Mouse (Mus musculus) ZHBTc4 (cell line): ENCODE results near the gene Zfp426.

Experiments used
- DNase-seq: peaks from one replicate; pipeline ENCODE4 v3.0.0-alpha.2; 2011; ENCODE audit warnings: low read depth, low spot score

The Zfp426 gene

DNA sequence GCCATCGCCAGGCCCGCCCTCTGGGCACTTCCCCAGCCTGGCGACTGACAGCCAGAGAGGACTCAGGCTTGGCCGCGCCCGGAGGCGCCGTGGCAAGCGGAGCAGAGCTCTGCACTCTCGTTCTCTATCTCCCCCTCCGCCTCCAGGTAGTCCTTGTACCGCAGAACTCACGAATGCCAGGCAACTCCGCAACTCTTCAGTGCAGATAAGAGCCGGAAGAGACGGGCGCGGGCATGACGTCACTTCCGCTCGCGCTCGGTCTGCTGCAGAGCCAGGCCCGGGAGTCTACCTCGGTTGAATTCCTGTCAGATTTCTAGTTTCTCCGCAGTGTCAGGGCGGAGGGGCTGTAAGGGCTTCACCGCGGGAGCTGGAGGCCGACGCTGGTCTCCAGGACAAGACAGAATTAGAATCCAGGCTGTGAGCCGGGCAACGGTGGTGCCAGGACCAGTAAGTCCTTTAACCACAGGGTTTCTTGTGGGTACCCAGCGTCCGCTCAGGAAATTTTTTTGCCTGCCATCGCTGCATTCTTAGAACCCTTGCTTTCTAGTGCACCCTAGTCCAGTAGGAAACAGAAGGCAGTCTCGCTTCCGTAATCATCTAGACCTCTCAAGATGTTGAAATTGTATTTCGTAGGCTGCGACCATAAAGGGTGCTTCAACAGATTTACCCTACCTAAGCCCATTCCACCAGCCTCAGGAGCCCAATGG, at the start of gene Zfp426:
TSS of gene Zfp426 (minus strand) at position 220 of the 707 bp plus-strand sequence.
- peak; percentile 95 for DNase-seq

DNA sequence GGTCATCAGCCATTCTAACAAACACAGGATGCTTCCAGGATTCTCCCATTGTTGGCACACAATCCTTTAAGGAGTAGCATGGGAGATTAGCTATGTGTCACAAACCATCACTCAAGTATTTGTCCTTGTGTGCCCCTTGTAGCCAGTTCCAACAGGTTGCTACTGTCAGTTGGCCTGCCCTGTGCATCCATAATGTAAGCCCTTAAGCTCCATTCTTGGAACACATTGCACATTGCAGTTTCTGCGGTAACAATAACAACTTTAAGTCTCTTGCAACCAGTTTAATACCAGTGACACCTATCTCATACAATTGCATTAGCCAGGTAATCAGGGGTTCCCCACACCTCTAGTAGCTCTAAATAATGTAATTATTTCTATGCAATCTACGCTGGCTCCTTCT, 44.1 kb upstream of the Zfp426 start:
- DNase-seq: peak; percentile 4

DNA sequence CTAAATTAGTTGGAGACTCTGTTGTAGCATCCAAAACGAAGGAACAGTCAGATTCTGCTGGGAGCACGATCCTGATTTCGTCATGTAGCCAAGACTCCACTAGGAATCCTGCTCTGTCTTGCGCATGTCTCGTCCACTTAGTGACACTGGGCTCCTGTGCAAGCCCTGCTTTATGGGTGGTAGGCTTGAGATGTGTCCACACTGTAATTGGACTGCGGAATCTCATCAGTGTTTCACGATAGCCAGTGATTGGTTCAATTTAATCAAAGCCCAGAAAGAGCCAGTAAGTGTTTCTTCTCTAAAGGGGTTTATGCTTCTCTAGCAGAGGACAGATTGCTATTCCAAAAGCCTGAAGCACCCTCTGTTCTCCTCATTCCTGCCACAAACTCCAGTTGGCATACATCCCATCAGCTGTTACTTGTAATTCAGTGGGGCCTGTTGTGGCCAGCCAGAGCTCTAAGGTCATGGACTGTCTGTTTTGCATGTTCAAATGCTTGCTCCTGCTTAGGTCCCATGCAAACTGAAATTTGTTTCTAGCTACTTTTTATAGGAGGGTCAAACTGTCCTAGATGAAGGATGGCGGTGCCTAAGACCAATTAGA, 41.9 kb upstream of the Zfp426 start:
- DNase-seq: no peak

DNA sequence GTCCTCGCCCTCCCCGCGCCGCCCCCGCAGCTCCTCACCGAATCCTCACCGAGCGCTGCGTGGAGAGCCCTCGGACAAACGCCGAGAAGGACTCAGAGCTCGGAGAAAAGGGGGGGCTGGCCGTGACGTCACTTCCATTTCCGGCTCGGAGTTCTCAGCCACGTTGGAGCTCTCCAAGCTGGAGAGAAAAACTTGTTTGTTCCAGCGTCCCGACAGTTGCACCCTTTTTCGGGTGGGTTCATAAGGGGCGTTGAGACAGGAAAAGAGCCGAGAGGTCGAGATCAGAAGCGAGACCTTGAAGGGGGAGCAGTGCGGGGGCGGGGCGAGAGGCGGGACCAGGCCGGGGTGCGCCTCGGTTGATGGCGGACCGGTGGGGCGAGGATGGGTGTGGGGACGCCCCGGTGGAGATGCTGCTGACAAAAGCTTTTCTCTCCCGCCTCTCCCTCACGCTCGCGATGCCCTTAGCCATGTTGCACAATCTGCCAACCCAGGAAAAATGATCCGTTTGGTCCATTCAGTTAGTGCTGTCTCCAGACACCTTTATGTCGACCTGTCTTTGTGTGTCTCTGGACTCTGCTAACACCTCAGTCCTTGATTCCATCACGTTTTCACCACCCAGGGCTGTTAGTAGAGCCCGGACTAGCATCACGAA, 28.9 kb upstream of the Zfp426 start, which contains the start of gene Zfp266:
TSS of gene Zfp266 (minus strand) at position 112 of the 652 bp plus-strand sequence.
- DNase-seq: peak; percentile 74

DNA sequence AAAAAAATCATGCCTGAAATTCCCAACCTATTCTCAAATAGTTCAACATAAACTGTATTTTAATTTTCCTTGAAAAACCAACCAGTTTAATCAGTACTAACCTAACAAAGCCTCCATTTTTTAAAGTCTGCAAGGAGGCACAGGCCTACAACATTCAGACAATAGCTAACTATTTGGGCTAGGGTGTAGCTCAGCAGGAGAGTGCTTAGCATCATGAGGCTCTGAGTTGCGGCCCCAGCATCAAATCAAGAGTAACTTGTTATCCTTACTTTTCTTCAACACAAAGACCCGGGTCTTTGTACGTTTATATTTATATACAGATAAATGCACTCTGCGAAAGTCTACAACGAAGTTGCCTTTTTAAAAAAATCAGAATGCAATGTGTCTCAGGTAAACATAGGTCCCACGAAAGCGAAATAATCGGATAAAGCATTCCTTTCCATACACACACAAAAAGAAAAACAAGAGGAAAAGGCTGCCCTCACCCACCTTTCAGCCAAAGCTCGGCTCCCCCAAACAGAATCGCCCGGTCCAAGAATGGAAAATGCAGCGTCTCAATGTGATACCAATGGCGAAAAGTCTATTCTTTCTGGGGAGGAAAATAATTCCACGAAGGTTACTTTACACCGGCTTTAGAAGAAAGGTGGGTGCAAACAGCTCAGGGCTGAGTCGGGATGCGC, 28.1 kb upstream of the Zfp426 start:
- DNase-seq: peak; percentile 40

DNA sequence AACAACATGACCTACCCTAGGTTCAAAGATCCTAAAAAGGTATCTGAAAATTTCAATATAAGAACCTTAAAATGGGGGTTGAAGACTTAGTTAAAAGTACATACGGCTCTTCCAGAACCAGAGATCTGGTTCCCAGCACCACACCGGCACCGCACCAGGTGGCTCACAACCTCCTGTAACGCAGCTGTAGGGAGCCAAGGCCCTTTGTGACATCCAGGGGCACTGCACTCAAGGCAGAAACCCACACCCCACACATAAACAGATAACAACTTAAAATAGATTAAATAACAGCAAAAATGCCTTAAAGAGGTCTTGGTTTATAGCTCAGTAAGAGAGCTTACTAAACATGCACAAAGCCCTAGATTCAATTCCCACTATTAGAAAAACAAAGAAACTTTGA, 27.4 kb upstream of the Zfp426 start:
- DNase-seq: peak; percentile 22

DNA sequence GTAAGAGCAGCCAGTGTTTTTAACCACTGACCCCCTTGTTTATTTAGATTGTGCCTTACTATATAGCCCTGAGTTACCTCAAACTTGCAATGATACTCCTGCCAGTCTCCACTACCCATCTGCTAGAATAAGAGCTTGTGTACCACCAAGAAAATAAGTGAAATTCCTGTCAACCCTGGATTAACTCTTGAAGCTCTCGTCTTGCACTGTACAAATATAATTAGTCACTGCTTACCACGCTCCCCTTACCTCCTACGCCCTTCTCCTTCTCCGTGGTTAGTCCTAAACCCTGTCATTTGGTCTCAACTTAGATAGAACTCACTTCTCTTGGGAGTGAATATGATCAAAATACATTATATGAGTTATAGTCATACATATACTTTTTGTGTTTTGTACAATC, 26.2 kb upstream of the Zfp426 start:
- DNase-seq: no peak

DNA sequence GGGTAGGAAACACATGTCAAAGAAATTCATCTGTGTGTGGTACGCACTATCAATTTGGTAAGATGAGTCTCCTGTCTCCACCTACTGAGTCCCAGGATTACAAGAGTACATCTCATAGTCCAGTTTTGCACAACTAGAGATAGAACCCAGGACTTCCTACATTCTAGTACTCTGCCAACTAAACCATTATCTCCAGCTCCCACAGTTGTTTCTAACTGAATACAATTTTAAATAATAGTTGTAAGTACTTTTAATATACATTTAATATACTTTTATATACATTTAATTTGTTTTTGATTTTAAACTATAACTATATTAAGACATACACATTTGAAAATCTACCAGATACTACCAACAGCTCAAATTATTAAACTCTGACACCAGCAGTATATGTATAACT, 25.2 kb upstream of the Zfp426 start:
- DNase-seq: no peak

DNA sequence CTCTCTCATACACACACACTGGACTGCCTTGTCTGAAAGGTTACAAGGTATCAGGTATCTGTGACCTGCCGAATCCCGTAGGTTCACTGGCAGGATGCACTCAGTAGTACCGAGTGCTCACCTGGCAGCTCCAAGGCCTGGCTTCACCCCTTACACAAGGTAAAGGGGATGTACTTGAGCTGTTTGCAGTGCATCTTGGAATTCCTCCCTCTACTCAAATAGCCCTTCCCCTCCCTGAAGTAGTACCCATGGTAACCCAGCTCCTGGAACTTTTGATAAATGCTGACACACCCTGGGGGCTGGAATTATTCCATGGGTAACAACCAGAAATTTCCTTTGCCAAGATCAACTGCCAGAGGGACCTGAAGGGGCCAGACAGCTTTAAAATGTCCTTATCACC, 21.5 kb upstream of the Zfp426 start:
- DNase-seq: no peak

DNA sequence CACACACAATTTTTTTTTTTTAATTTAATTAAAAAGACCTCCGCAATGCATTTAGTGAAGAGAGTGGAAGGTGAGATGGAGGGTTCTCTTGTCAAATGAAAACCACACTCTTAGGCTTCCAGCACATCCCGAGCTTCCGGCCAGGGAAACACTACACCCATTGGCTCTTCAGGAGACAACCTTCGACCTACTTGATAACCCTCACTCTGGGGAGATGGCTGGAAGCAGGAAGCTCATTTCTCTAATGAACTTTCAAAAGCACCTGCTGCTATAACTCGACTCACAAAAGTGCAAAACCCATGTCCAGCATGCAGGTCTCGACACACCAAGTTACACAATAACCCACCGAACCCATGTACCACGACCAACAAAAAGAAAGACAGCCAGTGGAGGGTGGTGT, 20.2 kb upstream of the Zfp426 start:
- DNase-seq: no peak

DNA sequence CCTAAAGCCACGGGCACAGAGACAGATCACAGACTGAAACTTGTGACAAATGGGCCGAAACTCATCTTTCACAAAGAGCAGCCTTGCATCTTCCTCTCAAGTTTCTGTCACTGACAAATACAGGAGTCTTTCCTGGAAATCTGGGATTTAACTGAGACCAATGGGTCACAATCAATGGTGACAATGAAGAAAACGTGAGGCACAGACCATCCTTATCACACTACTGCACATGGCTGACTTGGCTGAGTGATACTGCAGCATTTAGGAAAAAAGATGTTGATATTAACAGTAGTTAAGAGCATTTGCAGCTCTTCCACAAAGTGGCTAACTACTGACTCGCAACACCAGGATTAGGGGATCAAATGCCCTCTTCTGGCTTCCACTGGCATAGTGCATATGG, 19.1 kb upstream of the Zfp426 start:
- no peak for DNase-seq

DNA sequence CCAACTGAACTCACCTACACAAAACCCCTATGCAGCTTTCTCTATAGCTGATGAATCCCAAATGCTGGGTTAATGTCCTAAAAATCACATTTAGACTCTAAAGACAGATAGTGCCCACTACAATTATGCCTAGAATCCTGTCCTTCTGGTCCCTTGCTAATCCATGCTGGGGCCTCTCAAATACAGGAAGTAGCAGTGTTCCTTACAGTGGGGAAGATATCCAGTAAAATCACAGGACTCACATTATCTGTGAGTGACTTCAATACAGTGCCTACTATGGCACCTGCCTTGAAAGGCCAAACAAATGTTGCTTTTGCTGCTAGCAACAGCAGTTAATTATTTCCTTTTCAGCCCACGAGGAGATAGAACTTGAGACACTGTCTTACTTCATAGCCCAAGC, 17.8 kb upstream of the Zfp426 start:
- DNase-seq: no peak

DNA sequence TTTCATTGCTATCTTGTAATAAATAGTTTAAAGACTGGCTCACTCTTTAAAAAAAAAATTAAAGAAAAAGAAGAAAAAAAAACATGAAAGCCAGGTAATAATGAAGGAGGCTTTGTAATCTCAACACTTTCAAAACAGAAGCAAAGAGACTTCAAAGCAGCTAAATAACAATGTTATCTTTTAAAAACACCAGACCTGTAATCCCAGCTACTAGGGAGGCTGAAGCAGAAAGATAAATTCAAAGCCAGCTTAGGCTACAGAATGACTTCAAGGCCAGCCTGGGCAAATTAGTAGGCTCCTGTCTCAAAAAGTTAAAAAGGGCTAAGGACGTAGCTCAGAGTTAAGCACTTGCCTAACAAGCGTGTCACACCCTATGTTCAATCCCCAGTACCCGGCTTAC, 17.1 kb upstream of the Zfp426 start:
- no peak for DNase-seq

DNA sequence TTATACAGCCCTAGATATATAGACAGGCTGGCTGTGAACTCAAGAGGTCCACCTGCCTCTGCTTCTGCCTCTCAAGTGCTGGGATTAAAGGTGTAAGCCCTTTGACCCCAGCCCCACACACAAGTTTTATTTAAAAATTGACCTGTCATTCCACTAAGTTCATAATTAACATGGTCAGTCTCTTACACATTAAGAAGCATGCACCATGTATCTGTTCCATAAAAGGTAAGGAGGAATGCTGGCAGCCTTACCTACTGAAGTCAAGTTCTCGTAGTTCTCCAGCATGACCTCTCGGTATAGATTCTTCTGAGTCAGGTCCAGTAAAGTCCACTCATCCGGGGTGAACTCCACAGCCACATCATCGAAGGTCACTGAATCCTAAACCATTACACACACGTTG, 12.3 kb upstream of the Zfp426 start:
- DNase-seq: no peak

DNA sequence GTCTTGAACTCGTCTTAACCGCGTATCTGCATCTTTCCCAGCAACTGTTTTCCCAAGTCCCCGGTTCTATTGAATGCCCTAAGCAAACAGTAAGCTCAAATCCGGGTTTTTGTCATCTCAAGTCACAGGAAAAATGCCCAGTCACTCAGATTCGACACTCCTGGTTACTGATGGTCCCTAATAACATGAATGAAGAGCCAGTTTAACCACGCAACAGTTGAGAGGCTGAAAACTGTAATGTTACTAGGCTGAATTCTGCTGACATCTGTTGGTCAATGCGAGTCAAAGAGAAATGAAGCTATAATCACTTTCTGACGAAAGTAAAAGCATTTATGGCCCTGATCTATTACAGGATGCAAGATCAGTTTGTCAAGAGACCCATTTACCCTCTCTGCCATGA, 735 bp upstream of the Zfp426 start:
- DNase-seq: peak; percentile 16

DNA sequence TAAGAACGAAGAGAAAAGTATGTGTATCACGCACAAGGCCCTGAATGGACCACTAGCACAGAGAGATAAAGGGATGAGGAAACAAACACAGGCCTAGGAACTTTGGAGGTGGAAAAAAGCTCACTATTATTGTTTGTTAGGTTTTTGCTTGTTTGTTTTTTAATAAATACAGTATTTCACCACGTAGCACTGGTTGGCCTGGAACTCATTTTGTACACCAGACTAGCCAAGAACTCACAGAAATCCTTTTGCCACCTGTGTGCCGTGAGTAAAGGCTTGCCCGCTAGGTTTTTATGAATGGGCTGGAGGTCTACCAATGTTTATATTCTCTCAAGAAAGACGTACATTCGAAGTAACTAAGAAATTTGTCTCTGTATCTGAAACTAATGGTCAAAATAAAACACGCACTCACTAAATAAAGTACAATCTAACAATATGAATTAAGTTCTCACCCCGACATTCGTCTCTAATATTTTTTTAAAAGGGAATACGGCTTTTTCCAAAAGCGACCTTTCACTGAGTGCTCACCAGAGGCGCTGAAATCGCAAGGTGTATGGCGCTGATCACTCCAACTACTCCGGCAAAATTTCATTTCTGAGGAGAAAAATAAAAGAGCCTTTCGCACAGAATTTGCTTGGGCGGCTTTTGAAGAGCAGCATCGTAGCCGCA, 554 bp downstream of the Zfp426 start:
- no peak for DNase-seq

DNA sequence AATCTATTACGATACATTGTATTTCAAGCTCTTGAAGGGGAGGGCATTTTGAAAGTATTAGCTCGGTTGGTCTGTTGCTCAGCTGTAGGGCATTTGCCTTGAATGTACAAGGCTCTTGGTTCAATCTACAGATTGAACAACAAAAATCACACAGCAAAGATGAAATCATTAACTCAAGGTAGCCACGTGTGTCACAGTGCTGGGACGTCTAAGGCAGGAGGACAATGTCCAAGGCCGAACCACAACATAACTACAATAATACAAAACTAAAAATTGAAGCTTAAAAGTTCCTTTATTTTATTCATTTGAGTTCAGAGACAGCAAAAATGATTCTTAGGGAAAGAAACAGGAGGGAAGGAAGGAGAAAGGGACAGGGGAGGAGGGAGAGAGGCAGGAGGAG, 3.0 kb downstream of the Zfp426 start:
- DNase-seq: no peak

DNA sequence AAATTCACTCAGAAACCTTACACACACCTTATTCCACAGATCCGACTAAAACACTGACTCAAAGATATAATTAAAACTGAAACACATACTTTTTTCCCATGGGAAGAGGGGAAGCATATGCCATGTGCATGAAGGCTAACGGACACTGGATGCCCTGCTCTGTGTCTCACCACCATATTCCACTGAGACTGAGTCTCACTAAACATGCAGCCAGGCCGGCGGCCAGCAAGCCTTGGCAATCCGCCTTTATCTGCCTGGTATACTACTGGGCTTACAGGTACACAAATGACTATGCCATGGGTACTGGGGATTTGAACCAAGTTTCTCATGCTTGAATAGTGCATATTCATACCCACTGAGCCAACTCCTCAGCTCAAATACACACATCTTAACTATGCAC, 13.2 kb downstream of the Zfp426 start:
- DNase-seq: no peak

DNA sequence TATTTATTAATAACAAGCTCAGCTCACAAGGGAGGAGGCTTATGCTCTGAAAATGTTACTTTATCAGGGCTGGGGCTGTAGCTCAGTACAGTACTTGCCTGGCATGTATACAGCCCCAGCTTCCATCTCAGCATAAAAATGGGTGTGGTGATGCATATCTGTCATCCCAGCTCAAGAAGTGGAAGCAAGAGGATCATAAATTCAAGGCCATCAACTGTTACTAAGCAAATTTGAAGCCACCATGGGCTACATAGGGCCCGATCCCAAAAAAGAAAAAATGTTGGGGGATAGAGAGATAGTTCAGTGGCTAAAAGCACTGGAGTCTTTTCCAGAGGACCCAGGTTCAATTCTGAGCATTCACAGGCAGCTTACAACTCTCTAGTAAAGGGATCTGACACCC, 15.9 kb downstream of the Zfp426 start:
- DNase-seq: no peak

DNA sequence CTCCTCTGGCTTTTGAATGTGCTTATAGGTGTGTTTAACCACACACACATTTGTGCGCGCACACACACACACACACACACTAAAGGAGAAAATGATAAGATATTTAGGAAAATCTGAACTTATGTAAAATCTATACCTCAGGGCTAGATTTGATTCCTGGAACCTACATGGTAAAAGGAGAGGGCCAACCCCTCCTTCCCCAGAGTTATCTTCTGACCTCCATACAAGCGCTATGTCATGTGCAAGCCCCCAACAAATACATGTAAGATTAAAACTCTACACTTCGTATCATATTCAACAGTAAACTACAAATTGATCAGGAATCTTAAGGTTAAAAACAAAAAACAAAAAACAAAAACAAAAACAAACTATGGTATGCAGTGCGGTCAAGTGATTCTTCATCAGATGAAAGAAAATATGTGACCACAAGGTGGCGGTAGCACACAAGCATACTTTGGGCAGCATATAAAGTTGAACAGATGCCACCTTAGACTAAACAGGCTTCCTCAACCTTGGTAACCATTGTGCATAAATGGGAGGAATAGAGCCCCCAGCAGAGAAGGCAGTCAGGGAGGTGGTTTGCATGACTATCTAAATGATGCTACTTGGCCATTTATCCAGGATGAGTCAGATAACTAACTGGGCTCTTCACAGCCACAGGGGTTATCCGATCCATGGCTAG, 25.6 kb downstream of the Zfp426 start:
- DNase-seq: peak; percentile 75
